Mouse (Mus musculus) telencephalon, adult 2 months (tissue): ENCODE results near the gene Hoxd10.

Experiments
- DNase-seq: peaks from one replicate; pipeline ENCODE4 v3.0.0-alpha.2; 2011; ENCODE audit warnings: low read depth, low spot score

The Hoxd10 gene

DNA sequence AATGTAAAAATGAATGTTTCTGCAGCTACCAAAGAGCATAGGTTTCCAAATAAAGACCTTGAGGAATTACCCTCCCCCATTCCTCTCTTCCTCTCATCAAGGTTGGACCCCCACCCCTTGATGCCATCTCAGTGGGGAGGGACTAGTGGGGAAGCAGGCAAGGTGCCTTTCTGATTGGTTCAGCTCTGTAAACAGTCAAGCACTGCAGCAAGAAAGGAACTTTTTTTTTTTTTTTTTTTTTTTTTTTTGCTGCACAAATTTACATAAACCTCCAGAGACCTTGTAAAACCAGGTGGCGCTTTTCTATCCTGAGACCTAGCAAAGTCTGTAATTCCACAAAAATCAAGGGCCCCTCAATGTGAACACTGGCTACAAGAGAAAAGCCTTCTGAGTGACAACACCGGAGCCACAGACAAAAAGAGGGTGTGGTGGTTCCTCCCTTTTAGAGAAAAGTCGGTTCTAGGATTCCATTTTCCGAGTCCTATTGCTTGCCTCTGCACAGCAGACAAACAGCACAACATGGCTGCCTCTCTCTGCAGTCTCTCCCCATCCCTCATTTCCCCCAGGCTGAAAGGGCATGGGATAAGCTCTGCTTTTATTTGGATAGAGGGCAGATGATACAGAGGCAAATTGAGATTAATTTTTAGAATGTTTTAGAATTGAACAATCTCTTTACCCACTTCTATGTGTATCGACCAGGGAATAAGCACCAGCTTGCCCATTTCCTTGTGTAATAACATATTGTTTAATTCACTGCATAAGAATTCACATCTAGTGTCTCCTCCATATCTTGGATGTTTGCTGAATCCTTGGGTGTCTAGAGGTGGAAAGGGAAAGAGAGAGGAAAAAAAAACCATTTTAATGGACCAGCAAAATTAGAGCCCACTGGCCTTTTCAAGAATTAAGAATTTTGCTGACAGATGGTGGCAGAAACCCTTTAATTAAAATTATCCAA lies 18.0 kb downstream of the Hoxd10 start:
- no peak for DNase-seq

DNA sequence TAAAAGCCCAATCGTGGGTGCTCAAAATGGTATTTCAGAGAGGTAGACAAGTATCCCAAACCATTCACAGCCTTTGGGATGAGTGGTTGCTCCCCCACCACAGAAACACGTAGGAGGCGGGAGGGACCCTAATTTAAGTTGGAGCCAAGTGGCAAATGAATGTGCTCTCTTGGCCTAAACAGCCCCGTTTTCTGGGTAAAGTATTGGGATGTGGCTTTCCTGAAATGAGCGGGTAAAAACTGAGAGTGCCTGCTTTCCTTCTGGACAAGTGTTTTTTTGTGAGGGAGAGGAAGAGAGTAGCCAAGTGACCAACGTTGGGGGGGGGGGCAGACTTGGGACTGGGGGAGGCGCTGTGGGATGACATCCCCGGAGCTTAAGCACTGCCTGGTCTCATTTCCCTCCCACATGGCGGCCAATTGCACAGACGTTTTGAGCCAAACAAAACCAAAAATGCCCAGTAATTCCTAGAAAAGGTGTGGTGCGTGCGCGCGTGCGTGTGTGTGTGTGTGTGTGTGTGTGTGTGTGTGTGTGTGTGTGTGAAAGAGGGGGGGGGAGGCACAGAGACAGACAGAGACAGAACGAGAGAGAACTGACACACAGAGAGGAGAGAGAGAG lies 19.3 kb downstream of the Hoxd10 start:
- DNase-seq = no peak

DNA sequence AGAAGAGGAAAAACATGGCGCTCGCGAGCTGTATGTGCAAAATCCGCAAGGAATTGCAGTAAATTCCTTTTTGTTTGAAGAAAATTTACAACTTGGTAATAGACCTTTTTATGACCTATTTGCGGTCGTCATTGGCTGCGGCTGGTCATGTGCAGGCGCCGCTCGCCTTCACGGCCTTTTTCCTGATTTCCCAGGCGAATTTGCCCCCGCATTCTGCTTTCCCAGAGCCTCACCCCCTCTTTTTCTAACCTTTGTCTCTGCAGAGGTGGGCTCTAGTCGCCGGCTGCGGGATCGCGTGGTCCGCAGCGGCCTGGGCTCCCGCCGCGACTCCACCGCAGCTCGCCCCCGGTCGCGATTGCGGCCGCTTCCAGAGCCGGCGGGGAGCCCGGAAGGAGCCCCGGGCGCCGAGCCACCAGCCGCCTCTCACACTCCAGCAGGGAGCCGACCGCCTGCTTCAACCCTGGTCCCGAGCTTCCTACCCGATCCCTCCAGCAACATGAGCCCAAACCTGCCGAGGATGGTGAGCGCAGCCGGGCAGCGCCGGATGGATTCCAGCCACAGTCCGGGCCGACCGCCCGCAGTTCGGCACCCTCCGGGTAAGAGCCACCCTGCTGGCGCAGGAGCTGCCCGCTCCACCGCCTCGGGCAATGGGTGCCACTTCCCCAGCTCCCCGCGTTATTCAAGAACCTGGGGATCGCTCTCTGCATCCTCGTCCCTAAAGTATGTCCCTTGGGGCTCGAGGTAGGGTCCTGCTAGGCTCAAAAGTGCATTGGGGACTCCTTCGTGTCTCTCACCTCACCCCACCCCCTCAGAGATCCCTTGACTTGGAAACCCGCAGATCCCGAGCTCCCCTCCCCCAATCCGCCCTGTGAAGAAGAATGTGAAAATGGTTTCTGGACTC lies 20.2 kb downstream of the Hoxd10 start, which contains the start of the genes Hoxd3 and Hoxd4:
Hoxd3 (plus strand) TSS at position 207 of the 901 bp plus-strand sequence.
Hoxd4 (plus strand) TSS at position 209 of the 901 bp plus-strand sequence.
- no peak for DNase-seq

DNA sequence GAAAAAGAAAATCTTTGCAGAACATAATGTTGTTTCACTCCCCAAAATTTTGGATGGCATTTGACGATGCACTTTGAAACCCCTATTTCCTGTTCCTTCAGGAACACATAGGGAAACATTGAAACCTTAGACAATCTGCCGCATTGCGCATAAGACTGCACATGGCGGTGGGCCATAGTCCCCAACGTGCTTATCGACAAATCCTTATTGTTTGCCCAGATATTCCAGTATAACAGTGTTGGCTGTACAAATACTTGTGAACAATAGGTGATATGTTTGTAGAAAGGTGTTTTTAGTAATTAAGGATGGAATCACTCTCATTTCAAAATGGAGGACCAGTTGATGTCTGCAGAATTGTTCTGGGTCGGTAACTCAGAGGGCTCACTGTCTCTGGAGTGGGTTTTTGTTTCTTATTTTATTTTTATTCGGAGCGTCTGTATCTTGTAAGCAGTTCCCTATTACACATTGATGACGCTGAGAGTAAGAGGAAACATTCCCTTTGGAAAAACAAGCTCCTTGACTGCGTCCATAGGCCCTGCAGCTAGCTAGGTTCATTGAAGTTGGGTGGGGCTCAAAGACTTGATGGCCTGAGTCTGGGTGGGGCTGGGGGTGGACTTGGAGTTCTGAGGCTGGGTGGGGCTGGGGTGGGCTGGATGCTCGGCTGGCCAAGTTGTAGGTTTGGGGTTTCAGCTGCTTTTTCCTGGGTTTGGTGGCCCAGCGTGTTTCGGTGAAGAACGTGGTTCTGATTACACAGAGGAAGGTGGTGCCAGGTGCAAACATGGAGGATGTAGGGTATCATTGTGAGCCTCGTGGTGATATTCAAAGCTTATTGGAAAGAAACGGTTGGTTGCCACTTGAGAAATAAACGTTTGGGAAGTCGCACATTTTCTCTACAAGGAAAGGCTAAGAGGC lies 21.8 kb downstream of the Hoxd10 start:
- DNase-seq = no peak

DNA sequence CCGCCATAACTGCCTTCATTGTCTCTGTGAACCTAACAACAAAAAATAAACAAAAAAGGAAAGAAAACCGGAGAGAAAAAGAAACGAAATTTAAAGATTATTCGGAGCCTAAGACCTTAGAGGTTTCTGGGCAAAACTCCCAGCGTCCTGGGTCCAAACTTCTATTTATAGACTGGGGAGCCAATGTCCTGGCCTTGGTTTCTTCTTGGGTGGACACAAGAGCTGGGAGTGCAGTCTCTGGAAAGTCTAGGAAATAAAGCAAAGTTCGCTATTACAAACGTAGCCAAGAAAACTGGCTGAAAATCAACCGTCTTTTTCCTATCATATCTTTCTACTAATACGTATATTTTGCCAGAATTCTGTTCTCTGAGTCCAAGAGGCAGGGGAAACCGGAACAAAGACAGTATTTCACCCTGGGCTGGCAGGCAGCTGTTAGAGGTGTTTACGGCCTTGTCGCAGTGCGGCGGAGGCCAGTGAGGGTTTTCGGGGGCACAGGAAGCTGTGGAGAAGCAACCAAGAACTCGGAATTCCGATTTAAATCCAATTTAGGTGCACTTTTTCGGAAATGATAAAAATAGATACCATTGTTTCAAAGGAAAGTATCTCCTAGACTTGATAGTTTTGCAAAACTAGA lies 22.5 kb downstream of the Hoxd10 start:
- no peak for DNase-seq

DNA sequence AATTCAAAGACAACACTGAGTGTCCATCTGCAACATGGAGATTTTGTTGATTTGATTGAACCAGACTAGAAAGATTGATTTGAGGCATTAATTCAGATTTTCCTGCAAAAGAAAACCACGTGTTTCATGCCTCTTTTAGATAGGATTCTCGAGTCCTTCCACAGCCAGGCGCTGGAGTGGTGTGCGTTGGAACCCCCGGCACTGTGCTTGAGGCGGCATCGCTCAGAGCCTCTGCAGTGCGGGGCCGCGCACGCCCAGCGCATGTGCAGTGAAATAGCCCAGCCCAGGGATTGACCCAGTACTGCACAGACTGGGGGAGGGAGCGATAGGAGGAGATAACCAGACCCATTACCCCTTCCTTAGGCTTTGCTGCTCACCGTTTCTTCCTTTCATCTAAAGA lies 23.2 kb downstream of the Hoxd10 start:
- no peak for DNase-seq

DNA sequence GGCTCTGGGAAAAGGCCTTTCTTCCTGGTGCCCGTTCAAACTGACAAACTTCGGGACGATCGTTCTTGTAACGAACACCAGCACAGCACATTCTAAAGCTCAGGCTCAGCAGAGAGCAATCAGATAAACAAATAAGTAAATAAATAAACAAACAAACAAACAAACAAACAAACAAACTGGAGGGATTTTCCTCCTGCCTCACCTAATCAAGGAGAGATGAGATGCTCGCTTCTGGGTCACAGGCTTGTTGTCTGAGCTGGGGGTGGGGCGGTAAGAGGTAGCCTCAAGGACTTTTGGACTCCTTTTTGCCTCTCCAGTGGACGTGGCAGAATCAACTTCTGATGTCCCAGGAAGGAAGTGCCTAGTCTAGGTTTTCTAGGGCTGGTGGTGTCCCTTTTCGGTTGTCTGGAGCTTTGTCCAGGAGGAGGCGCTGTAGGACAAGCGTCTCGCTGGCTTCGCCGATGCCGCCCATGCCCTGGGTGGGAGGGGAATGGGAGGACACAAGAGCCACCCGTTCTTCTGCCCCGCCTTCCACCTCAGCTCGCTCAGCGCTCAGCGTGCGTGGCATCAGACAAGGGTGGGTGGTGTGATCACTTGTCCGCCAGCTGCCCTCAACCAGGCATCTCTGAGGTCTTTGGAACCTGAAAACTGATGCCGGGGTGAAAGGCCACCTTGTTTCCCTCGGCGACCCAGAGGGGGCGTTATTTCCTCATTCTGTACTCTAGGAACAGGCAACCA lies 23.9 kb downstream of the Hoxd10 start:
- peak; percentile 11 for DNase-seq

DNA sequence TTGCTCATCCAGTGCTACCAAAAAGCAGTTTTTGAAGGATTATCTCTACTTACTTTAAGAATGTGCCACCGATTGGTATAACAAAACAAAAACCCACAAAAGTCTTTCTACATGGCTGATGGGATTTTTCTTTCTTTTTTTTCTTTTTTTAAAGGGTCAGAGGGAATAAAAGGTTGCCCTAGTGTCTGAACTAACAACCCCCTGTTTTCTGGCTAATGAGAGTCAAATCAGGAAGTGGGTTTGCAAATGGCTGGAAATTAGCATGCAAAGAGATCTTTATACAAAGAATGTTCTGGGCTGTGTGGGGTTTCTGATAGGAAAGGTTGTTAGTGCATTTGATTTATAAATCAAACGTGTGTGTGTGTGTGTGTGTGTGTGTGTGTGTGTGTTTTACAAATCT lies 28.7 kb downstream of the Hoxd10 start:
- no peak for DNase-seq

DNA sequence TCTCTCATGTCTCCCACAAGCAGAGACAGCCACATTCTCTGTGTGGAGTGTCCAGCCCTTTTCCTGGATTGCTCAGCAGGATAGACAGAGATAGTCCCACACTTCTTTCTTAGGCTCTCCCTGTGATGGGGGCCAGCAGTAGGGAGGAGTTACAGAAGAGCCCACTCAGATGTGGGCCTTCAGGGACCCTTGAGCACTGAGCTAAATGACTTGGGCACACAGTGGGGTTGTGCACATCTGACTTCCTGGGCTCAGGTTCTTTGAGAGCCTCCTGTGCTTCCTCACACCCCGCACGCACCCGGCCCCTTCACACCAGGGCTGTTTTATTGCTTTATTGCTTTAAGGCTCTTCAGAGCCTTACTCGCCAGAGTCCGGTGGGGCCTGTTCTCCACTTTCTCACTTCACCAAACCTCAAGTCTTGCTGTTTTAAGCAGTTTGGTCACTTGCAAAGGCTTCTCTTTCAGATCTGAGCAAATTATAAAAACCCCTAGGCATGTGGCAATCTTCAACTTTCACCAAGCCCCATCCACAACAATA lies 29.3 kb downstream of the Hoxd10 start:
- no peak for DNase-seq

DNA sequence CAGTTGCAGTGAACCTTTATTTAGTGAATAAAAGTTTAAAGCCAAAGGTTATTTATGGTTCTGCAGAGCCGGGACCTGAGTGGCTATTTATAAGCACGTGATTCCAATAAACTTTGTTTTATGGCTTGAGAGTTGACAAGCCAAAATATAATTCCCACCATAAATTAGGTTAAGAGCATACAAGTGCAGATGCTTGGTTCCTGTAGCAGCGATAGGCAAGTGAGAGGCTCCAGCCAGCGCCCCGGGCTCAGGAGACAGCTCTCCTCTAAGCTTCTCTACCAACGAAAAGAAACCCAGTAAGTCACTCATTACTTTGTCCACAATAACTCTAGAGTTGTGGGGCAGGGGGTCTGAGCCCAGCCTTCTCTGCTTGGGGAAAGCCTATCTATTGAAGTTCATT lies 30.2 kb downstream of the Hoxd10 start:
- no peak for DNase-seq

DNA sequence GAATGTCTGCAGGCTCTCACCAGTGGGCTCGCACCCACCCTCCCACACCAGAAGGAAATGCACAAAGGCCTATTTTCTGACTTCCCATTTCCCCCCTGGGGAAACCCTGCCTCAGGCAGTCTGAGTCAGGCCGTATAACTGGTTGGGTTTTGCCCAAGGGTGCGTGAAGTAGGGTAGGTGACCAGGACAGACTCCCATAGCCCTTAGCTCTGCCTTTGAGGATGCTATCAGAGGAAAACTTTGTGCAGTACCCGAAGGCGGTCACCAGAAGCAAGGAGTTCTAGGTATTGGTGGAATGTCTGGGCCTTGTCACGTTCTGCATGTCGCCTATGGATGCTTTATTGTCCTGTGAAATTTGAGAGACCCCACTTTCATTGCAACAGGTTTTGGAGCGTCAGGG lies 31.2 kb downstream of the Hoxd10 start:
- no peak for DNase-seq

DNA sequence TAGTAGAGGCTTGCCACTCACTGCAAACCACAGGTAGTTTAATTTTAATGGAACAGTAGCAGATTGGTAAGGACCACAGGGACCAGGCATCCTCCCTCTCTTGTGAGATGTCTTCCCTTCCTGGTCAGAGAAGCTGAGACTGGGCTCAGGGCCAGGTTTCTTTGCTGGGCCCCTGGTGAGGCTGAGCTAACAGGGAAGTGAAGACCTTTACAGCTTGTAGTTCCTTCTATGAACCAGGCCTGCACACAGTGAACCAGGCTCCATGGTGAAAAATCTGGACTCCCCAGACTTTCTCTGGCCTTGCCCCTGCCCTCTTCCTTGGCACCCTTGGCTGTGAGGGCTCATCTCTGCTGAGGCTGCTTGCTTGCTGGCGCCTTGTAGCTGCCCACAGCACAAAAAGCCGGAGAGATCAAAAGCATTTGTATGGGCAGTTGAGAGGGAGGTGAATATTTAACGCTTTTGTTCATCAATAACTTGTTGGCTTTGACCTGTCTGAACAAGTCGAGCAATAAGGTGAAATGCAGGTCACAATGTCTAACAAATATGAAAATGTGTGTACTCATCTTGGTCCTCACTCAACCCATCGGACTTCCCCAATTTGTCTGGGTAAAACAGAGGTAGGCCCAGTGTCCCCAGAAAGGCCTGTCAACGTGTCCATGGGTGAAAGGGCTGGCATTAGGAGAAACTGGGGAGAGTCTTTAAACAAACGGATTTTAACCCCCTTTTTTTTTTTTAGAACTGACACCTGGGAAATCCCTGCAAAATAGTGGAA lies 32.7 kb downstream of the Hoxd10 start:
- no peak for DNase-seq

DNA sequence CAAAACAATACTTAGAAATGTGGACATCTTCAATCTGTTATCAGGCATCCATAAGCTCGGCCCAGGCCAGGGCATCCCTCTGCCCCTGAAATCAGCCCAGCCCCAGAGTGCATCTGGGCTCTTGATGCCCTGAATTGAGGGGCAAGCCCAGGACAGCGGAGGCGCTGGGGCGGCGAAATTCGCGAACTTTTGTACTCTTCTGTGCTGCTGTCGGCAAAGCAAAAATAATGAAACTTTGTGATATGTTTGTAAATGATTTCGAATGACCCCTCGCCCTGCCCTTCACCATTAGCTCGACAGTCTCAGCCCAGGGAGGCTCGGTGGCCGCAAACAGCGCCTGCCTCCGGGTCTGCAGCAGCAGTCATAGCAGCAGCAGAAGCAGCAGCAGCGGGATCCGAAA lies 33.4 kb downstream of the Hoxd10 start:
- DNase-seq = no peak

DNA sequence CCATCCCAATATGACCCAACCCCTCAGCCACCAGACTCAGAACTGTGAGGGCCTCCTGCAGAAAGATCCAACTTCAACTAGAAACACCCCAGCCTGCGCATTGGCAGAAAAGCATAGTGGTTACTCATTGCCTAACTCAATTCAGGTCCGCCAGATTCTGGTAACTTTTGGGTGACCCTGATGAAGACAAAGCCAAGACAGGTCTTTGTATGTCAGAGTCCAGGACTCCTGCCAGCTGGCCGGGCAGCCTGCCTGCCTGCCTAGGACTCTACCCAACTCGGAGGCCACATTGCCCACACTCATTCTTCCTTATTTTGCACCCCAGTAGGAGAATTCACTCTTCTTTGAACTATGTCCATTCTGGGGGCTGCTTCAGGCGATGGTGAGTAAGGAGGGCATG lies 34.8 kb downstream of the Hoxd10 start, which contains the start of gene Gm28230:
Gm28230 (plus strand) TSS at position 178 of the 400 bp plus-strand sequence.
- DNase-seq = no peak

DNA sequence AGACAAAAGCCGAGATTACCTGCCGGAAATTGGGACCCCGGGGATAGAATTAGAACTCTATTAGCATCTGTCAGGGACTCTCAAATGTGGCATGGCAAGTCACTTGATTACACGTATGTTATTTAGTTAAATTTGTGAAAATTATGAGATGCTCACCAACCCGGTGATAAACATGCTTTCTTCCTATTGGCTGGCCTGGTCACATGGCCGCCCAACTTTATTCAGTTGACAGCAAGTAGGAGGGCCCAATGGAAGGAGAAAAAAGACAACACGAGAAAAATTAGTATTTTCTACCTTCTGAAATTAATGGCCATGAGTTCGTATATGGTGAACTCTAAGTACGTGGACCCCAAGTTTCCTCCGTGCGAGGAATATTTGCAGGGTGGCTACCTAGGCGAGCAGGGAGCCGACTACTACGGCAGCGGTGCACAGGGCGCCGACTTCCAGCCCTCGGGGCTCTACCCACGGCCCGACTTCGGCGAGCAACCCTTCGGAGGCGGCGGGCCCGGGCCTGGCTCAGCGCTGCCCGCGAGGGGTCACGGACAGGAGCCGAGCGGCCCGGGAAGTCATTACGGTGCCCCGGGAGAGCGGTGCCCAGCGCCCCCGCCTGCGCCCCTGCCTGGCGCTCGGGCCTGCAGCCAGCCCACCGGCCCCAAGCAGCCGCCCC lies 35.4 kb downstream of the Hoxd10 start:
- no peak for DNase-seq

DNA sequence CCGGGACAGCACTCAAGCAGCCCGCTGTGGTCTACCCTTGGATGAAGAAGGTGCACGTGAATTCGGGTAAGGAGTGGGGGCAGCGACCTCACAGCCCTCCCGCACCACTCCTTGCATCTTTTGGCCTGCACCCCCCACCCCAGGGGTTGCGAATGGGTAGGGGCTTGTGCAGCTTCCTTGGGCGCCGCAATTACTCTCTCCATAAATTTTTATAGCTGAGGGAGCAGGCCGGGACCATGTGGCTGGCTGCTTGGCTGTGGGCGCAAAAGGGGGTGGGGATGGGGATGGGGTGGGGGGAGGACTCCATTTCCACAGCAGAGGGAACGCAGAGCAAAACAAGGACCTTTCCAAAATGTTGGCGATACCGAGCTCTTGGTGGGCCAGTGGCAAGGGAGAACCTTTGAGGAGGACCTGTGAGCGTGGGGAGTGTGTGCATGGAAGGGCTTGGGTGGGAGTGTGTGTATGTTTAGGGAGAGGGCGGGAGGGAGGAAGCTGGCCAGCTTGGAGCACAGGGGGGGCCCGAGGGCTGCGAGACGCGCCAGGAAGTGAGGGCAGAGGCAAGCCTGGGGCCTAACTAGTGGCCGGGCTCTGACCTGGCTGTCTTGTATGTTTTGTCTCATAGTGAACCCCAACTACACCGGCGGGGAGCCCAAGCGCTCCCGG lies 36.0 kb downstream of the Hoxd10 start:
- no peak for DNase-seq

DNA sequence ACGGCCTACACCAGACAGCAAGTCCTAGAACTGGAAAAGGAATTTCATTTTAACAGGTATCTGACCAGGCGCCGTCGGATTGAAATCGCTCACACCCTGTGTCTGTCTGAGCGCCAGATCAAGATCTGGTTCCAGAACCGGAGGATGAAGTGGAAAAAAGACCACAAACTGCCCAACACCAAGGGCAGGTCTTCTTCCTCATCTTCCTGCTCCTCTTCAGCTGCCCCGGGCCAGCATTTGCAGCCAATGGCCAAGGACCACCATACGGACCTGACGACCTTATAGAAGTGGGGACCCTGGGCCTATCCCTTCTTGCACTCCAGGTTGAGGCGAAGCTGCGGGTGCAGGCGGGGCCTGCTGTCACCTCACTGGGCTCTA lies 36.6 kb downstream of the Hoxd10 start:
- DNase-seq = no peak
